Mouse (Mus musculus) thymus, postnatal 25 days (tissue): ENCODE results near the gene Crygn.

Experiments used
- DNase-seq: peaks from one replicate; pipeline ENCODE4 v3.0.0; 2022

The Crygn gene

DNA sequence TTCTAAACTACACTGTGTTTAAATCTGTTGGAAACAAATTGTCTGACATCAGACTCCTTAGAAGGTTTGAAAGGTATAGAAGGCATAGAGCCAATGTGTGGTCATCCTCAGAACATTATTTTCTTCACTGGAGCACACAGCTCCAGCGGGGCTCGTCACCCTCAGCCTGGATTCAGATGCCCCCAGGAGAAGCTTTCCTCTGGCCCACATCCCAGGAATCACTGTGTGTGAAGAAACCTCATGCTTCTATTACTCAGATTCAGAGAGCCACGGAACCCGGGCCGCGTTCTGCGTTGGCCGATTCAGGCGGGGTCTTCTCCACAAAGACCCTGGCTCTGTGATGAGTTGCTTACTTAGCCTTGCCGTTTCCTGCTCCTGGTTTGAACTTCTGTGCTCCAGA lies 13.9 kb downstream of the Crygn start:
- no peak for DNase-seq

DNA sequence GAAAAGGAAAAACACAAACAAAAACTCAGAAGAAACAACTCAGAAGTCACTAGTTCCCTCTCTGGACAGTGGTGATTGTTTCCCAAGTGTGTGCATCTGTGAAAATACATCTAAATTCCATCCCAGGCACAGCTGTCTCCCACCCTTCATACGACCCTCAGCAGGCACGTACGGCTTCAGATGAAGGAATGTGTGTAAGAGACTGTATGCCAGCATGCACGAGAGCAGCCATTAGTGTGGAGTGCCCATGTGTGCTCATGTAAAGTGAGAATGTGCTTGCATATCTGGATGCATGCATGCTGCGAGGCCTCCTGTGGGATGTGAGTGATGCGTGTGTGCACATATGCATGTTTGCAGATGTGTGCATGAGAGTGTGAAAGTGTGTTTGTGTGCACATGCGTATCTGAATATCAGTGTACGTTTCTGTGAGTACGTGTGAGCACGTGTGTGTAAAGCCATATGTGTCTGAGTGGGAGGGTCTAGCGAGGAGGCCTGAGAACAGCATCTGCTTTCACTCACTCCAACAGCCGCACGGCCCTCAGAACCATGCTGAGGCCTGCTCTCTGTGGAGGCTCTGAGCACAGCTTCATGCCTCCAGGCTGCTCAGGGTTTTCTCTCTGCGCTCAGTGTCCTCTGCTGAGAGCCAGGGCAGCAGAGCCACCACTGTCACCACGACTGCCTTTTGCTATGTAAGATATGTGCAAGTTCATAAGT lies 16.5 kb downstream of the Crygn start:
- DNase-seq: no peak

- peak; percentile 57 for DNase-seq
Measured at GRCm38 (mm10) chr5:24739141-24739753, 18.6 kb downstream of the Crygn start.

GRCm38 (mm10) chr5:24738517-24738916 lies 19.3 kb downstream of the Crygn start:
- DNase-seq: no peak

DNA sequence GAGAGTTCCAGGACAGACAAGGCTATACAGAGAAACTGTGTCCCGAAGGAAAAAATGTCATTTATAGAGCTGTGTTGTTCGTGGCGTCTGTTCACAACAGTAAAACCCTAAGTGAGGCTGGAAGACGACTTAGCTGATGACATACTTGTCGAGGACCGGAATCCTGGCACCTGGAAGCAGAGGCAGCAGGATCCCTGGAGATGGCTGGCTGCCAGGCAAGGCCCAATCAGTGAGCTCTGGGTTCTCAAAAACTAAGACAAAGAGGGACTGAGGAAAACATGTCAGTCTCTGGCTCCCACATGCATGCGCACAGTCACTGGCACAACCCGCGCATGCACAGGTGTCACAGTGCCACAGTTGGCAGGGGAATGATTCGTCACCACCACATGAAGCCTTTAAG lies 20.2 kb downstream of the Crygn start:
- DNase-seq: no peak

- DNase-seq: no peak
Measured at GRCm38 (mm10) chr5:24733771-24734426, 23.9 kb downstream of the Crygn start.

- DNase-seq: no peak
Measured at GRCm38 (mm10) chr5:24733134-24733533, 24.7 kb downstream of the Crygn start.

DNA sequence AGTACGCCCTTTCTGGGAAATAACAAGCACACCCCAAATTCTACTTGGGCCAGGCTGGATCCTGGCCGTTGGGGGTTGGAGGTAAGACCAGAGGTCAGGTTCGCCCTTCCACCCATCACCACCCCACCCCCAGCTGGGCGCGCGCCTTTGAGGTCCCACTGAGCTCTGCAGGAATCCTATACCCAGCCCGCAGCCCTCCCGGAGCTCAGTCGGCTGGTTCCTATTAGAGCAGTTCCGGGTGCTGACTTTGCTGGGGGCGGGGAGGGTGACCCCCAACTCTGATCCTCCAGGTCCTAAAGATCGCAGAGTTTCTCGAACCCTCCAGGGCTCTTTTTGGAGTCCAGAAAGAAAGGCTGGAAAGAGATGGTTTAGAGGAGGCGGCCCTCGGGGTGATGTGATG lies 26.8 kb downstream of the Crygn start:
- DNase-seq: no peak

DNA sequence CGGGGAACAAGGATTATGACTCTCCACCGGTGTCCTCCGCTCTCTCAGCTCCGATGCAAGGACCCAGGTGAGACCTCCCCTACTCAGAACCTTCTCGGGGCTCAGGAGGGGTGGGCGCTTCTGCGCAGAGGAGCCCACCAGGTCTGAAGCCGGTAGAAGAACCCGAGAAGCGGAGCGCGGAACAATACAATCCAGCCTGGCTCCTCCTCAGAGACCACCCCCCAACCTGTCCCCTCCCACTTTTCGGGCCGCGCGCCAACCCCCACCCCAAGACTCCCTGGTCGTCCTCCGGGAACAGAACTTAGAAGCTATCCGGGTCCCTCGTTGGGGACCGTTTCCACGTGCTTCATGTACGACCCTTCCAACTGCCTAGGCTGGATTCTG lies 27.3 kb downstream of the Crygn start, which contains the start of gene Wdr86:
TSS of gene Wdr86 (minus strand) at position 240 of the 384 bp plus-strand sequence.
- DNase-seq: no peak

DNA sequence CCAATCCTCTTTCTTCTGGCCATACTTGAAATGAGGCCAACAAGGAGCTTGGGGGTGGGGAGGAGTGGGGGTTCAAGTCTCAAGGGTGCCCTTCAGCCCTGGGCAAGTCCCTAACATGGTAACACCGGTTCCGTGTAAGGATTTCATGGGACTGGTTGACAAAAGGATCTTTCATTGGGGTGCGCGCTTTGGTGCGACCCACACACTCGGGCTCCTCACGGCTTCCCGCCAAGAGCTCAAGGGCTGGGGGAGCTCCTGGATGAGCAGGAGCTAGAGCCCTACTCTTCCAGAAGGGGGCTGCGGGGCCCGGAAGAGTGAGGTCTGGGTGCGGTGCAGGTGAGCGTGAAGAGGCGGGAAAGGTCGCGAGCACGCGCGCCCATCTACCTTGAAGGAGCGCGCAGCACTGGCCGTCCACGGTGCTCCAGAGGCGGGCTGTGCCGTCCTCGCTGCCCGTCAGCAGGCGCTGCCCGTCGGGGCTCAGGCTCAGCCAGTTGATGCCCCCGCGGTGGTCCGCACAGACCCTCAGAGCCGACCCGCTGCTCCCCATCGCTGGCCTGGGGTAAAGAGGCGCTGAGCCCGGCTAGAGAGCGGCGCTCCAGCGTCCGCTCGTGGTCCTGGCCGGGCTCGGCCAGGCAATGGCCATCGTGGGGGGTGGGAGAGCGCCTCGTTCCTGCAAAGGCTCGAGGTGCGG lies 27.9 kb downstream of the Crygn start:
- DNase-seq: no peak

- DNase-seq: no peak
Measured at GRCm38 (mm10) chr5:24726901-24727836, 30.6 kb downstream of the Crygn start.

GRCm38 (mm10) chr5:24725897-24726296 lies 31.9 kb downstream of the Crygn start:
- DNase-seq: no peak

GRCm38 (mm10) chr5:24724805-24725204 lies 33.0 kb downstream of the Crygn start:
- DNase-seq: no peak

DNA sequence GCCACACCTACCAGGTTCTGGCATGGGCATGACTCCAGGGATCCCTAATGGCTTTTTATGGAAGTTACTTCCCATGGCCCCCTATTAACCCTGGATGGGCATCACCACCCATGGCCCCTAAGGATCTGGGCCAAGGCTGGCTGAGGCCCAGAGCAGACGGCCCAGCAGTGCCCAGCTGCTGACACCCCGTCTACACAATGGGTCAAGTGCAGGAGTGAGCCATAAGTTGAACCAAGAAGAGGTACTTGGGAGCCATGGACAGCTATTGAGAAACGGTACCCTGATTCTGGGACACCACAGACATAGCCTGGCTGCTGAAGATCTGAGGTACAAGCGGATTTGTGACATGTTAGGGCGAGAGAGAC lies 33.6 kb downstream of the Crygn start:
- no peak for DNase-seq

- DNase-seq: no peak
Measured at GRCm38 (mm10) chr5:24723527-24724269, 34.1 kb downstream of the Crygn start.

DNA sequence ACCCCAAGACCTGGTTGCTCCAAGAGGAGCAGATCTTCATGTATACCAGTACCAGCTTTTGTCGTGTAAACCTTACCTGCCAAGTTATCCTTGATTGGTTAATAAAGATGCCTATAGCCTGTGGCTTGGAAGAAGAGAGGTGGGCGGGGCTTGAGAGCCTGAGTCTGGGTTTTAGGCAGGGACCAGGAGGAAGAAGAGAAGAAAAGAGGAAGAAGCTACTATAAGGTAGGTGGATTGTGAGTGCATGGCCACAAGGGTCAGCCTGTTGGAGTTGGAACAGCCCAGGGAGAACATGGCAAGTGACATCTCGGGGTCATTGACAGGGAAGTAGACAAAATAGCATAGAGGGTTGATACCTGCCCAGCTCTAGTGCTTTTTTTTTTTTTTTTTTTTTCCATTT lies 38.0 kb downstream of the Crygn start:
- DNase-seq: no peak

DNA sequence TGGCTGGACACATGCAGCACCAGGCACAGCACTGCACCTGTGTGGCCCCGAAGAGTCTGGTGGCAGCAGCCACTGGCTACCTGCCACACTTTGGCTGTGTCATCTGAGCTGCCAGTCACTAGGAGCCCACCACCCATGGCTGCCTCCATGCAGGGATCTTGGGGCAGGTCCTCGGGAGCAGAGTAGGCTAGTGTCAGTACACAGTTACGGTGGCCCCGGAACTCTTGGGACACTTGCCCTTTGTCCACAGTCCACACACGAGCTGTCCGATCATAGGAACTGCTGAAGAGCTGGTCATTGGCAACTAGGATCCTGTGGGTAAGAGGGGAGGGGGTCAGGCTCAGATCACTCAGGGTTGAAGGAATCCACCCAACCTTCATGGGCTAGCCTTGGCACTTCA lies 39.7 kb downstream of the Crygn start:
- DNase-seq: no peak

GRCm38 (mm10) chr5:24713987-24714386 lies 43.8 kb downstream of the Crygn start:
- DNase-seq: no peak

GRCm38 (mm10) chr5:24713199-24713598 lies 44.6 kb downstream of the Crygn start:
- no peak for DNase-seq

DNA sequence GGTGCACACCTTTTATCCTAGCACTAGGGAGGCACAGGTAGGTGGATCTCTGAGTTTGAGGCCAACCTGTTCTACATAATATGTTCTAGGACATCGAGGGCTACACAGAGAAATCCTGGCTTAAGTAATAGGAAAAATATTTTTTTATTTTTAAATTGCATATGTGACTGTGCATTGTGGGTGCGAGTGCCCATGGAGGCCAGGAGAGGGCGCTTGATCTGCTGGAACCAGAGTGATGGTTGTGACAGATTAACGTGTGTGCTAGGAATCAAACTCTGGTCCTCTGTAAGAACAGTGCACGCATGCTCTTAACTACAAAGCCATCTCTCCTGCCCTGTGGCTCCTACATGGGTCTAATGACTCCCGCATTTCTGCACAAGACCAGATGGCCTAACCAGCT lies 46.2 kb downstream of the Crygn start:
- DNase-seq: no peak

DNA sequence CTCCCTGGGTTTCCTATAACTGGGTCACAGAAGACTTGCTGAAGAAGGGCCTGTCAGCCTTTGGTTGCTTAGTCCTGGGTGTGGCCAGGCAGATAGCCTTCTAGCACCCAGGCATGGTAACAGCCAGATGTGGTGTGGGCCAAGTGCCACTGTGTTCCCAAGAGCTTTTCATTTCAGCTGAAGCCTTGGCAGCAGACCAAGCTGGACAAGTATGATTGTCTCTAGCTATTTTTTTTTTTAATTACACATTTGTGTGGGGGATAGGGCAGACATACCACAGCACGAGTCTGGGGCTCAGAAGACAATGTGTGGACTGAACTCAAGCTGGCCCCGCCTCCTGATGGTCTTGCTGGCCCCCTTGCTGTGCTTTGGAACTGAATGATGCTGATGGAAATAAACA lies 47.8 kb downstream of the Crygn start:
- DNase-seq: no peak

DNA sequence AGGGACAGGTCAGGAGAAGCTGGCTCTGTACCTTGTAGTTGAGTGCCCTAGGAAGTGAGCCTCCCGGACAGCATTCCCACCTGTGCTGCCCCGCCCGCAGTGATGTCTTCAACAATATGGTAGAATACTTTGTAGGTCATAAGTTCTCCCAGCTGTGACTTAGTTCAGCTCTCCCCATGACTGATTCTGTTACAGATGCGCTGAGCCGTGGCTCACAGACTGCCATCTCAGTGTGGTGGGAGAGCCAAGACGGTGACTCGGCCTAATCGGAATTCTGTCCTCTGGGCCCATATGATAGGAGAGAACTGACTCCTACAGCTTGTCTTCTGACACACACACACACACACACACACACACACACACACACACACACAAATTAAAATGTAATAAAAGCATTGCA lies 53.2 kb downstream of the Crygn start:
- DNase-seq: no peak
